Mouse (Mus musculus) hindbrain, postnatal 0 days (tissue): Measurements from ENCODE around the gene E430018J23Rik. TPM values are rescaled to one million over a fixed set of nuclear protein-coding genes. Genes with fewer than 3 reads are reported as not detected.

Experiments used
- ATAC-seq: fragments of 200-750 bp; cut with Nextera tagmentation; 2 replicates; pipeline ENCODE4 v1.8.0; 2017; ENCODE audit warnings: mild to moderate bottlenecking, moderate TSS enrichment, moderate library complexity
- DNase-seq: peaks from one replicate; pipeline ENCODE4 v3.0.0-alpha.2; 2015; ENCODE audit warnings: low spot score
- H3K27ac ChIP-seq: fragments of 300-500 bp; sonication (generic); 2 replicates; pipeline ENCODE4 v1.5.1; 2014; ENCODE audit warnings: mild to moderate bottlenecking
- H3K27me3 ChIP-seq: fragments of 300-500 bp; sonication (generic); 2 replicates; pipeline ENCODE4 v1.6.1; 2014; ENCODE audit warnings: low read length, mixed read lengths; ENCODE audit not compliant: insufficient read depth
- H3K36me3 ChIP-seq: fragments of 300-500 bp; sonication (generic); 2 replicates; pipeline ENCODE4 v1.6.1; 2014; ENCODE audit warnings: low read length, mixed read lengths; ENCODE audit not compliant: insufficient read depth
- H3K4me1 ChIP-seq: fragments of 300-500 bp; sonication (generic); 2 replicates; pipeline ENCODE4 v1.6.1; 2014; ENCODE audit warnings: antibody characterized with exemption, low read length, mixed read lengths; ENCODE audit not compliant: insufficient read depth
- H3K4me2 ChIP-seq: fragments of 300-500 bp; sonication (generic); 2 replicates; pipeline ENCODE4 v1.6.1; 2014; ENCODE audit warnings: low read depth, mild to moderate bottlenecking, low read length, moderate library complexity, mixed read lengths
- H3K4me3 ChIP-seq: fragments of 300-500 bp; sonication (generic); 2 replicates; pipeline ENCODE4 v1.5.1; 2014; ENCODE audit warnings: low read length
- H3K9ac ChIP-seq: fragments of 300-500 bp; sonication (generic); replicated peaks from 2 replicates; pipeline ENCODE4 v1.6.1; 2014; ENCODE audit warnings: mild to moderate bottlenecking, low read length, moderate library complexity, mixed read lengths
- H3K9me3 ChIP-seq: fragments of 300-500 bp; sonication (generic); 2 replicates; pipeline ENCODE4 v1.6.1; 2016; ENCODE audit warnings: low read length, mixed read lengths
- CTCF ChIP-seq: IDR thresholded peaks from 2 replicates; pipeline ENCODE4 v1.5.1; 2016; ENCODE audit warnings: antibody characterized with exemption, control low read depth, low read depth
- WGBS: fragments of 180-500 bp; shearing (Covaris S2); extraction: QIAGEN DNeasy Blood & Tissue Kit; methylation state at CpG from one replicate; pipeline ENCODE4 v1.1.7; 2014; 5-methylcytosine and 5-hydroxymethylcytosine counted together
- polyA plus RNA-seq: library from polyadenylated mRNA; unstranded; fragments of >200 nt; fragmentation: Nextera tagmentation; extraction: Ambion mirVana; gene quantifications from 2 replicates; pipeline ENCODE4 v1.2.1, GENCODE M21; 2015
- total RNA-seq: library from RNA; depleted of rRNA; stranded (reverse); fragments of >200 nt; gene quantifications from 2 replicates; pipeline ENCODE4 v1.2.3, GENCODE M21; 2014

Gene E430018J23Rik
- total and polyA plus RNA-seq, 2 experiments from 2014 or later: 2.2 to 13.8 TPM

- H3K27ac ChIP-seq: no peak overlapping the region
- H3K4me1 ChIP-seq: no peaks in the 10 kb centered on the region
- ATAC-seq (no peak), DNase-seq (no peak)
- H3K4me3 ChIP-seq: no peak overlapping the region
- 84% methylated on average over 5 of the region's 5 CpGs for WGBS
- no peak for TF ChIP-seq CTCF
- H3K4me2 ChIP-seq: no peak overlapping the region
- H3K27me3 ChIP-seq: no peaks in the 10 kb centered on the region
- H3K36me3 ChIP-seq: no peaks in the 10 kb centered on the region
- H3K9me3 ChIP-seq: no peaks in the 10 kb centered on the region
- H3K9ac ChIP-seq: no peak overlapping the region
Observed at GRCm38 (mm10) chr7:127351230-127352004, 42.0 kb downstream of the E430018J23Rik start.

GRCm38 (mm10) chr7:127346676-127347075, 46.8 kb downstream of the E430018J23Rik start:
- Histone ChIP-seq H3K27ac (no peak overlapping the region), H3K4me1 (no peaks in the 10 kb centered on the region)

GRCm38 (mm10) chr7:127345512-127346325, 47.7 kb downstream of the E430018J23Rik start, which contains the start of gene Zfp768:
Gene Zfp768 (minus strand): TSS chr7:127345589.
- DNase-seq: peak; percentile 95
- Histone ChIP-seq H3K36me3 (peaks cover 17% of the 10 kb centered on the region; the same call in 1 of the 2 replicates), H3K27ac (peak within 1 kb of the TSS; percentile 98), H3K9ac (peak within 1 kb of the TSS; percentile 98), H3K27me3 (no peaks in the 10 kb centered on the region), H3K4me2 (peak within 1 kb of the TSS; percentile 91), H3K4me1 (no peaks in the 10 kb centered on the region), H3K9me3 (no peaks in the 10 kb centered on the region), H3K4me3 (peak within 1 kb of the TSS; percentile 91)
- peak; percentile 94 for ATAC-seq
- under 1% methylated on average over 74 of the region's 76 CpGs for WGBS
- no peak for TF ChIP-seq CTCF

More at GRCm38 (mm10) chr7:127346676-127347075, 46.8 kb downstream of the E430018J23Rik start:
- no peak for TF ChIP-seq CTCF
- H3K27me3 ChIP-seq: no peaks in the 10 kb centered on the region
- no peaks in the 10 kb centered on the region for H3K9me3 ChIP-seq
- H3K36me3 ChIP-seq: peaks cover 17% of the 10 kb centered on the region; the same call in 1 of the 2 replicates
- WGBS: 21% methylated on average over 8 of the region's 8 CpGs
- peak overlapping the region; percentile 91 for H3K4me2 ChIP-seq
- peak overlapping the region; percentile 91; the same call in 1 of the 2 replicates for H3K4me3 ChIP-seq
- no peak for ATAC-seq
- DNase-seq: no peak
- H3K9ac ChIP-seq: no peak overlapping the region; the same call in 1 of the 2 replicates

- Histone ChIP-seq H3K9me3 (no peaks in the 10 kb centered on the region), H3K4me2 (peak overlapping the region; percentile 91), H3K9ac (peak overlapping the region; percentile 98), H3K4me3 (peak overlapping the region; percentile 91), H3K27ac (peak overlapping the region; percentile 98), H3K36me3 (peaks cover 17% of the 10 kb centered on the region; the same call in 1 of the 2 replicates), H3K27me3 (no peaks in the 10 kb centered on the region), H3K4me1 (no peaks in the 10 kb centered on the region)
- DNase-seq (no peak), ATAC-seq (peak; percentile 65)
- no peak for TF ChIP-seq CTCF
- WGBS: under 1% methylated on average over 40 of the region's 42 CpGs
Observed at GRCm38 (mm10) chr7:127345092-127345491, 48.3 kb downstream of the E430018J23Rik start.

- H3K4me3 ChIP-seq: peak overlapping the region; percentile 91
- H3K9me3 ChIP-seq: no peaks in the 10 kb centered on the region
- peaks cover 17% of the 10 kb centered on the region; the same call in 1 of the 2 replicates for H3K36me3 ChIP-seq
- ATAC-seq (no peak), DNase-seq (no peak)
- H3K4me2 ChIP-seq: peak overlapping the region; percentile 91
- no peak for TF ChIP-seq CTCF
- peak overlapping the region; percentile 98 for H3K9ac ChIP-seq
- no peaks in the 10 kb centered on the region for H3K27me3 ChIP-seq
- H3K4me1 ChIP-seq: no peaks in the 10 kb centered on the region
- peak overlapping the region; percentile 98; the same call in 1 of the 2 replicates for H3K27ac ChIP-seq
- WGBS: 88% methylated on average over 8 of the region's 8 CpGs
Observed at GRCm38 (mm10) chr7:127344371-127344770, 49.1 kb downstream of the E430018J23Rik start.

- Histone ChIP-seq H3K4me1 (no peaks in the 10 kb centered on the region), H3K27ac (no peak overlapping the region), H3K9ac (no peak overlapping the region), H3K27me3 (no peaks in the 10 kb centered on the region), H3K36me3 (peaks cover 17% of the 10 kb centered on the region; the same call in 1 of the 2 replicates), H3K4me2 (no peak overlapping the region), H3K4me3 (no peak overlapping the region), H3K9me3 (no peaks in the 10 kb centered on the region)
- DNase-seq: no peak
- ATAC-seq: no peak
- TF ChIP-seq CTCF: no peak
- WGBS: 94% methylated on average over 38 of the region's 38 CpGs
Observed at GRCm38 (mm10) chr7:127343351-127344019, 49.9 kb downstream of the E430018J23Rik start.
